Mouse (Mus musculus) kidney, embryonic 14.5 days (tissue): ENCODE measurements around the gene Rph3al. TPM values are rescaled to one million over a fixed set of nuclear protein-coding genes. Genes with fewer than 3 reads are reported as not detected.
A peak's percentile ranks its signal among the peaks of the same experiment; 100 is the strongest.

ENCODE experiments used
- ATAC-seq: fragments of 200-750 bp; cut with Nextera tagmentation; 2 replicates; pipeline ENCODE4 v1.8.0; 2017; ENCODE audit warnings: moderate number of reproducible peaks, mild to moderate bottlenecking, moderate TSS enrichment, moderate library complexity; ENCODE audit not compliant: low FRiP score, low TSS enrichment
- H3K27ac ChIP-seq: fragments of 300-500 bp; sonication (generic); 2 replicates; pipeline ENCODE4 v1.5.1; 2014; ENCODE audit warnings: low read depth, mild to moderate bottlenecking, low read length, moderate library complexity, mixed read lengths
- H3K27me3 ChIP-seq: fragments of 300-500 bp; sonication (generic); 2 replicates; pipeline ENCODE4 v1.6.1; 2014; ENCODE audit warnings: mild to moderate bottlenecking, low read length; ENCODE audit not compliant: control insufficient read depth, insufficient read depth
- H3K36me3 ChIP-seq: fragments of 300-500 bp; sonication (generic); 2 replicates; pipeline ENCODE4 v1.6.1; 2014; ENCODE audit warnings: low read length, mixed read lengths; ENCODE audit not compliant: control insufficient read depth, insufficient read depth
- H3K4me1 ChIP-seq: fragments of 300-500 bp; sonication (generic); 2 replicates; pipeline ENCODE4 v1.6.1; 2014; ENCODE audit warnings: low read length, mixed read lengths; ENCODE audit not compliant: control insufficient read depth, insufficient read depth
- H3K4me2 ChIP-seq: fragments of 300-500 bp; sonication (generic); replicated peaks from 2 replicates; pipeline ENCODE4 v1.6.1; 2014; ENCODE audit warnings: low read depth, mild to moderate bottlenecking, low read length
- H3K4me3 ChIP-seq: fragments of 300-500 bp; sonication (generic); 2 replicates; pipeline ENCODE4 v1.5.1; 2014; ENCODE audit warnings: mild to moderate bottlenecking, low read length
- H3K9ac ChIP-seq: fragments of 300-500 bp; sonication (generic); 2 replicates; pipeline ENCODE4 v1.6.1; 2014; ENCODE audit warnings: low read depth, mild to moderate bottlenecking, low read length, moderate library complexity
- H3K9me3 ChIP-seq: fragments of 300-500 bp; sonication (generic); 2 replicates; pipeline ENCODE4 v1.6.1; 2016; ENCODE audit warnings: low read length; ENCODE audit not compliant: control insufficient read depth
- WGBS: fragments of 180-500 bp; shearing (Covaris S2); extraction: QIAGEN DNeasy Blood & Tissue Kit; methylation state at CpG from one replicate; pipeline ENCODE4 v1.1.7; 2014; 5-methylcytosine and 5-hydroxymethylcytosine counted together
- polyA plus RNA-seq: library from polyadenylated mRNA; unstranded; fragments of >200 nt; fragmentation: Nextera tagmentation; extraction: Ambion mirVana; gene quantifications from 2 replicates; pipeline ENCODE4 v1.2.1, GENCODE M21; 2014

Gene Rph3al
- polyA plus RNA-seq, 1 experiment from 2014 or later = 13.1 TPM

GRCm38 (mm10) chr11:75935819-75936430 lies 2.3 kb downstream of the Rph3al start:
- Histone ChIP-seq H3K4me2 (no peak overlapping the region), H3K27ac (peak overlapping the region; percentile 60; the same call in 1 of the 2 replicates), H3K9ac (no peak overlapping the region), H3K9me3 (no peaks in the 10 kb centered on the region), H3K27me3 (no peaks in the 10 kb centered on the region), H3K4me1 (peaks cover 33% of the 10 kb centered on the region), H3K4me3 (no peak overlapping the region), H3K36me3 (no peaks in the 10 kb centered on the region)
- 48% methylated on average over 7 of the region's 7 CpGs for WGBS
- 0 out of 2 replicates have a peak, but pooled peaks have one; percentile 29 for ATAC-seq

- peaks cover 34% of the 10 kb centered on the region for H3K4me1 ChIP-seq
- WGBS = 81% methylated on average over 6 of the region's 6 CpGs
These were observed 3.8 kb downstream of the Rph3al start for GRCm38 (mm10) chr11:75934425-75934824.

GRCm38 (mm10) chr11:75933371-75933770 lies 4.9 kb downstream of the Rph3al start:
- 76% methylated on average over 5 of the region's 5 CpGs for WGBS
- Histone ChIP-seq H3K4me3 (no peak overlapping the region), H3K27ac (no peak overlapping the region), H3K27me3 (no peaks in the 10 kb centered on the region), H3K36me3 (no peaks in the 10 kb centered on the region), H3K4me1 (peaks cover 29% of the 10 kb centered on the region), H3K9ac (no peak overlapping the region), H3K4me2 (no peak overlapping the region), H3K9me3 (no peaks in the 10 kb centered on the region)
- no peak for ATAC-seq

More at GRCm38 (mm10) chr11:75934425-75934824, 3.8 kb downstream of the Rph3al start:
- Histone ChIP-seq H3K27me3 (no peaks in the 10 kb centered on the region), H3K27ac (no peak overlapping the region), H3K36me3 (no peaks in the 10 kb centered on the region), H3K4me3 (no peak overlapping the region), H3K9ac (no peak overlapping the region), H3K9me3 (no peaks in the 10 kb centered on the region), H3K4me2 (no peak overlapping the region)
- no peak for ATAC-seq

- H3K9me3 ChIP-seq = no peaks in the 10 kb centered on the region
- H3K27me3 ChIP-seq = no peaks in the 10 kb centered on the region
- no peak overlapping the region for H3K9ac ChIP-seq
- no peak overlapping the region for H3K4me3 ChIP-seq
- no peak overlapping the region; the same call in 1 of the 2 replicates for H3K27ac ChIP-seq
- 0 out of 2 replicates have a peak, but pooled peaks have one; percentile 38 for ATAC-seq
- H3K4me2 ChIP-seq = no peak overlapping the region
- WGBS = 24% methylated on average over 11 of the region's 11 CpGs
- H3K36me3 ChIP-seq = no peaks in the 10 kb centered on the region
- peaks cover 19% of the 10 kb centered on the region for H3K4me1 ChIP-seq
These were observed 7.1 kb downstream of the Rph3al start for GRCm38 (mm10) chr11:75930911-75931678.

GRCm38 (mm10) chr11:75930208-75930607 lies 8.0 kb downstream of the Rph3al start:
- Histone ChIP-seq H3K4me1 (peaks cover 21% of the 10 kb centered on the region), H3K9me3 (no peaks in the 10 kb centered on the region), H3K36me3 (no peaks in the 10 kb centered on the region), H3K4me2 (no peak overlapping the region), H3K9ac (no peak overlapping the region), H3K4me3 (no peak overlapping the region), H3K27ac (no peak overlapping the region; the same call in 1 of the 2 replicates), H3K27me3 (no peaks in the 10 kb centered on the region)
- 70% methylated on average over 9 of the region's 9 CpGs for WGBS
- no peak for ATAC-seq

- WGBS = 81% methylated on average over 2 of the region's 2 CpGs
- no peaks in the 10 kb centered on the region for H3K27me3 ChIP-seq
- H3K36me3 ChIP-seq = no peaks in the 10 kb centered on the region
- no peak overlapping the region for H3K27ac ChIP-seq
- H3K4me1 ChIP-seq = peaks cover 21% of the 10 kb centered on the region
- H3K4me2 ChIP-seq = no peak overlapping the region
- no peak for ATAC-seq
- H3K9me3 ChIP-seq = no peaks in the 10 kb centered on the region
- no peak overlapping the region for H3K4me3 ChIP-seq
- H3K9ac ChIP-seq = no peak overlapping the region
These were observed 10.3 kb downstream of the Rph3al start for GRCm38 (mm10) chr11:75927881-75928280.

GRCm38 (mm10) chr11:75926431-75927312 lies 11.6 kb downstream of the Rph3al start:
- peak overlapping the region; percentile 24; the same call in 1 of the 2 replicates for H3K27ac ChIP-seq
- 0 out of 2 replicates have a peak overlapping the region, but pooled peaks have one; percentile 7 for H3K9ac ChIP-seq
- no peaks in the 10 kb centered on the region for H3K27me3 ChIP-seq
- ATAC-seq = peak; percentile 33; the same call in 1 of the 2 replicates
- 50% methylated on average over 13 of the region's 13 CpGs for WGBS
- no peaks in the 10 kb centered on the region for H3K36me3 ChIP-seq
- peaks cover 21% of the 10 kb centered on the region for H3K4me1 ChIP-seq
- H3K4me3 ChIP-seq = no peak overlapping the region
- H3K4me2 ChIP-seq = no peak overlapping the region
- H3K9me3 ChIP-seq = no peaks in the 10 kb centered on the region

- WGBS = 31% methylated on average over 7 of the region's 7 CpGs
- no peak for ATAC-seq
- Histone ChIP-seq H3K27me3 (no peaks in the 10 kb centered on the region), H3K9ac (no peak overlapping the region), H3K9me3 (no peaks in the 10 kb centered on the region), H3K4me1 (peaks cover 18% of the 10 kb centered on the region), H3K36me3 (no peaks in the 10 kb centered on the region), H3K27ac (no peak overlapping the region; the same call in 1 of the 2 replicates), H3K4me3 (no peak overlapping the region), H3K4me2 (no peak overlapping the region)
These were observed 12.4 kb downstream of the Rph3al start for GRCm38 (mm10) chr11:75925801-75926200.
